Mouse (Mus musculus) G1E (cell line): ENCODE measurements around the gene Hps5.

ENCODE experiments used
- CTCF ChIP-seq: IDR thresholded peaks from 2 replicates; pipeline ENCODE4 v1.5.1; 2012; ENCODE audit warnings: low read depth, low read length, inconsistent platforms, mixed read lengths
- POLR2AphosphoS5 ChIP-seq: IDR thresholded peaks from 2 replicates; pipeline ENCODE4 v1.6.1; 2012; ENCODE audit warnings: low read depth, low read length, inconsistent platforms; ENCODE audit not compliant: insufficient replicate concordance

- TF ChIP-seq CTCF (no peak), POLR2AphosphoS5 (no peak)
Measured at GRCm38 (mm10) chr7:46840787-46841525, 45.1 kb upstream of the Hps5 start, which contains the start of gene Ldha.
